Mouse (Mus musculus) forebrain, postnatal 0 days (tissue): ENCODE results near the gene Atp1b2. TPM values are rescaled to one million over a fixed set of nuclear protein-coding genes. Genes with fewer than 3 reads are reported as not detected.
"Not testable (repeated sequence)": the region's sequence is repeated elsewhere in the genome, so short reads cannot be mapped to it uniquely, and the experiment has no call there.

Experiments used
- ATAC-seq: fragments of 200-750 bp; cut with Nextera tagmentation; 2 replicates; pipeline ENCODE4 v1.8.0; 2017; ENCODE audit warnings: mild to moderate bottlenecking, moderate library complexity
- DNase-seq: peaks from one replicate; pipeline ENCODE4 v3.0.0-alpha.2; 2015
- H3K27ac ChIP-seq: fragments of 300-500 bp; sonication (generic); 2 replicates; pipeline ENCODE4 v1.5.1; 2014; ENCODE audit warnings: low read depth, mild to moderate bottlenecking, antibody characterized with exemption, low read length, moderate library complexity, mixed read lengths
- H3K27me3 ChIP-seq: fragments of 300-500 bp; sonication (generic); 2 replicates; pipeline ENCODE4 v1.6.1; 2014; ENCODE audit warnings: mild to moderate bottlenecking, low read length, mixed read lengths; ENCODE audit not compliant: insufficient read depth
- H3K36me3 ChIP-seq: fragments of 300-500 bp; sonication (generic); 2 replicates; pipeline ENCODE4 v1.6.1; 2014; ENCODE audit warnings: mild to moderate bottlenecking, moderate library complexity; ENCODE audit not compliant: insufficient read depth
- H3K4me1 ChIP-seq: fragments of 300-500 bp; sonication (generic); 2 replicates; pipeline ENCODE4 v1.6.1; 2014; ENCODE audit warnings: antibody characterized with exemption; ENCODE audit not compliant: insufficient read depth
- H3K4me2 ChIP-seq: fragments of 300-500 bp; sonication (generic); 2 replicates; pipeline ENCODE4 v1.6.1; 2014; ENCODE audit warnings: low read depth, mild to moderate bottlenecking, moderate library complexity
- H3K4me3 ChIP-seq: fragments of 300-500 bp; sonication (generic); 2 replicates; pipeline ENCODE4 v1.5.1; 2014; ENCODE audit warnings: low read depth, low read length, mixed read lengths
- H3K9ac ChIP-seq: fragments of 300-500 bp; sonication (generic); 2 replicates; pipeline ENCODE4 v1.6.1; 2014; ENCODE audit warnings: mild to moderate bottlenecking
- H3K9me3 ChIP-seq: fragments of 300-500 bp; sonication (generic); 2 replicates; pipeline ENCODE4 v1.6.1; 2016; ENCODE audit warnings: low read length
- CTCF ChIP-seq: sonication (generic); IDR thresholded peaks from 2 replicates; pipeline ENCODE4 v1.5.1; 2016; ENCODE audit warnings: antibody characterized with exemption, control low read depth, low read depth
- WGBS: fragments of 180-500 bp; shearing (Covaris S2); extraction: QIAGEN DNeasy Blood & Tissue Kit; methylation state at CpG from one replicate; pipeline ENCODE4 v1.1.7; 2014; 5-methylcytosine and 5-hydroxymethylcytosine counted together
- polyA plus RNA-seq: library from polyadenylated mRNA; unstranded; fragments of >200 nt; fragmentation: Nextera tagmentation; extraction: Ambion mirVana; gene quantifications from 2 replicates; pipeline ENCODE4 v1.2.1, GENCODE M21; 2015
- total RNA-seq: library from RNA; depleted of rRNA; stranded (reverse); fragments of >200 nt; gene quantifications from 2 replicates; pipeline ENCODE4 v1.2.3, GENCODE M21; 2014

Atp1b2 gene
- total and polyA plus RNA-seq, 2 experiments from 2014 or later: 74.0 to 106 TPM

GRCm38 (mm10) chr11:69620394-69621081 lies 14.8 kb upstream of the Atp1b2 start:
- H3K4me2 ChIP-seq: no peak overlapping the region
- TF ChIP-seq CTCF: no peak
- H3K27me3 ChIP-seq: no peaks in the 10 kb centered on the region
- no peaks in the 10 kb centered on the region for H3K36me3 ChIP-seq
- DNase-seq: no peak
- 89% methylated on average over 7 of the region's 7 CpGs for WGBS
- peaks cover 9% of the 10 kb centered on the region for H3K4me1 ChIP-seq
- H3K9me3 ChIP-seq: no peaks in the 10 kb centered on the region
- H3K27ac ChIP-seq: no peak overlapping the region
- ATAC-seq: no peak
- H3K4me3 ChIP-seq: no peak overlapping the region
- H3K9ac ChIP-seq: no peak overlapping the region

GRCm38 (mm10) chr11:69617805-69618204 lies 12.1 kb upstream of the Atp1b2 start, which contains the start of gene Shbg:
TSS of gene Shbg (minus strand) at chr11:69617905.
- H3K27me3 ChIP-seq: no peaks in the 10 kb centered on the region
- DNase-seq: no peak
- peaks cover 3% of the 10 kb centered on the region for H3K4me1 ChIP-seq
- no peaks in the 10 kb centered on the region for H3K36me3 ChIP-seq
- ATAC-seq: no peak
- H3K4me2 ChIP-seq: no peak within 1 kb of the TSS
- WGBS: 80% methylated on average over 5 of the region's 5 CpGs
- no peak within 1 kb of the TSS for H3K27ac ChIP-seq
- no peaks in the 10 kb centered on the region for H3K9me3 ChIP-seq
- no peak within 1 kb of the TSS for H3K4me3 ChIP-seq
- H3K9ac ChIP-seq: no peak within 1 kb of the TSS
- TF ChIP-seq CTCF: no peak

- Histone ChIP-seq H3K9ac (no peak overlapping the region), H3K4me3 (no peak overlapping the region), H3K27me3 (no peaks in the 10 kb centered on the region), H3K36me3 (no peaks in the 10 kb centered on the region), H3K9me3 (no peaks in the 10 kb centered on the region), H3K4me1 (no peaks in the 10 kb centered on the region), H3K27ac (no peak overlapping the region), H3K4me2 (no peak overlapping the region)
- ATAC-seq: no peak
- 50% methylated on average over 10 of the region's 10 CpGs for WGBS
- no peak for DNase-seq
- TF ChIP-seq CTCF: no peak
These were observed 11.0 kb upstream of the Atp1b2 start for GRCm38 (mm10) chr11:69616781-69617180.

GRCm38 (mm10) chr11:69614257-69614588 lies 8.5 kb upstream of the Atp1b2 start:
- H3K4me1 ChIP-seq, H3K9me3 ChIP-seq, ATAC-seq, H3K36me3 ChIP-seq, H3K9ac ChIP-seq, H3K4me2 ChIP-seq, H3K27me3 ChIP-seq, H3K27ac ChIP-seq, H3K4me3 ChIP-seq, DNase-seq: not testable (repeated sequence)
- 47% methylated on average over 11 of the region's 11 CpGs for WGBS

- no peak overlapping the region for H3K9ac ChIP-seq
- H3K9me3 ChIP-seq: no peaks in the 10 kb centered on the region
- no peaks in the 10 kb centered on the region for H3K4me1 ChIP-seq
- 10% methylated on average over 17 of the region's 19 CpGs for WGBS
- peak; percentile 78 for TF ChIP-seq CTCF
- H3K27me3 ChIP-seq: no peaks in the 10 kb centered on the region
- no peak overlapping the region for H3K4me2 ChIP-seq
- peak overlapping the region; percentile 21; the same call in 1 of the 2 replicates for H3K27ac ChIP-seq
- peak; percentile 79 for DNase-seq
- H3K36me3 ChIP-seq: no peaks in the 10 kb centered on the region
- peak; percentile 60 for ATAC-seq
- H3K4me3 ChIP-seq: no peak overlapping the region
These were observed 8.0 kb upstream of the Atp1b2 start for GRCm38 (mm10) chr11:69613553-69614256.

GRCm38 (mm10) chr11:69610899-69611298 lies 5.2 kb upstream of the Atp1b2 start:
- Histone ChIP-seq H3K4me1 (no peaks in the 10 kb centered on the region), H3K27ac (no peak overlapping the region), H3K9me3 (no peaks in the 10 kb centered on the region), H3K36me3 (no peaks in the 10 kb centered on the region), H3K27me3 (no peaks in the 10 kb centered on the region), H3K4me3 (no peak overlapping the region), H3K4me2 (no peak overlapping the region), H3K9ac (no peak overlapping the region)
- DNase-seq (no peak), ATAC-seq (peak; percentile 16; the same call in 1 of the 2 replicates)
- TF ChIP-seq CTCF: no peak
- 63% methylated on average over 4 of the region's 4 CpGs for WGBS

- no peak for TF ChIP-seq CTCF
- H3K27ac ChIP-seq: no peak overlapping the region
- H3K9me3 ChIP-seq: no peaks in the 10 kb centered on the region
- H3K4me1 ChIP-seq: no peaks in the 10 kb centered on the region
- H3K4me3 ChIP-seq: no peak overlapping the region
- ATAC-seq (no peak), DNase-seq (no peak)
- WGBS: 67% methylated on average over 7 of the region's 7 CpGs
- H3K9ac ChIP-seq: no peak overlapping the region
- no peaks in the 10 kb centered on the region for H3K27me3 ChIP-seq
- H3K4me2 ChIP-seq: no peak overlapping the region
- no peaks in the 10 kb centered on the region for H3K36me3 ChIP-seq
These were observed 3.7 kb upstream of the Atp1b2 start for GRCm38 (mm10) chr11:69609416-69609815.
